Mouse (Mus musculus): ENCODE results near the gene Grid2.

The Grid2 gene

DNA sequence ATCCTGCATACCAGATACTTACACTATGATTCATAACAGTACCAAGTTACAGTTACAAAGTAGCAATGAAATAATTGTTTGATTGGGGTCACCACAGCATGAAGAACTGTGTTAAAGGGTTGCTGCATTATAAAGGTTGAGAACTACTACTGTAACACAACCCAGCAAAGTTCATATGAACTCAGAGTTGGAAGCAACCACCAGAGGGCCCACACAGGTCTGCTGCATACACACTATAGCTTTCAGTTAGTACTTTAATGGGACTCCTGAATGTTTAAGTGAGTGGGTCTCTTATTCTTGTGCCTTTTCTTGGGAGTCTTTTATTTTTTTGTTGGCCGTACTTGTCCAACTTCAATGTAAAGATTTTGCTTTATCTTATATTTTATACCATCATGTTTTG lies 1057.5 kb downstream of the Grid2 start:
- DNase-seq (ENCODE audit: low read depth): no peak

DNA sequence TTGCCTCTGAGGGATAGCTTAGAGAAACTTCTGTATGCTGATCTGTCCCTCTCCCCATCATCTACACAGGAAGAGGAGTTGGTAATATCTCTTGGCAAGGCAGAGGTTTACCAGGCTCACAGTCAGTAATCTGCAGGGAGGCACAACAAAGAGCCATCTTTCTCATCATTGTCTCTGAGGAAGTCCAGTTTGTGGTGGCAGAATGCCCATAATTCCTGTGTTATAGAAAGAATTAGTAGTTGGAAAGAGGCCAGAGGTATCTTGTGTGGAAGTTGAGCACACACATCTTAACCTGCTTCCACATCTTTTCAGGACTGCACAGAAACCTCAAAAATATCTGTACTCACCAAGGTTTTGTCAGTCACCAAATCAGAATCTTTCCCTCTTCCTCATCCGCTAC lies 1071.3 kb downstream of the Grid2 start:
- no peak for DNase-seq (ENCODE audit: low read depth)

DNA sequence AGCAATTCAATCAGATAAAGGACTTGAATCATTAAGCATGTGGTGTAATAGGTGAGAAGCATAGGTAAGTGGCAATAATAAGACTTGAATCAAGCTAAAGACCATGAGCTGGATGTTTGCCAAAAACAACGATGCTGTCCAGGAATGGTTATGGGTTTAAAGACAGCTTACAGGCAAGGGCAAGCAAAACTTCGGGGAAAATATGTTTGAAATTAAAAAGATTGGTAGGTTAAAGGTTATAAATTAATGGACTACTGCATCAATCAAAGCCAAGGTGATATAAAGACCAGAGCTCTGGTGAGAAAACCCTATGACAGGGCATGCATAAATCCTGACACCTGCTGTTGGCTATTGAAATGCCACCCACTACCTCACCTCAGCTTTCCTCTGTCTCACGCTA lies 1072.2 kb downstream of the Grid2 start:
- DNase-seq (ENCODE audit: low read depth): no peak

DNA sequence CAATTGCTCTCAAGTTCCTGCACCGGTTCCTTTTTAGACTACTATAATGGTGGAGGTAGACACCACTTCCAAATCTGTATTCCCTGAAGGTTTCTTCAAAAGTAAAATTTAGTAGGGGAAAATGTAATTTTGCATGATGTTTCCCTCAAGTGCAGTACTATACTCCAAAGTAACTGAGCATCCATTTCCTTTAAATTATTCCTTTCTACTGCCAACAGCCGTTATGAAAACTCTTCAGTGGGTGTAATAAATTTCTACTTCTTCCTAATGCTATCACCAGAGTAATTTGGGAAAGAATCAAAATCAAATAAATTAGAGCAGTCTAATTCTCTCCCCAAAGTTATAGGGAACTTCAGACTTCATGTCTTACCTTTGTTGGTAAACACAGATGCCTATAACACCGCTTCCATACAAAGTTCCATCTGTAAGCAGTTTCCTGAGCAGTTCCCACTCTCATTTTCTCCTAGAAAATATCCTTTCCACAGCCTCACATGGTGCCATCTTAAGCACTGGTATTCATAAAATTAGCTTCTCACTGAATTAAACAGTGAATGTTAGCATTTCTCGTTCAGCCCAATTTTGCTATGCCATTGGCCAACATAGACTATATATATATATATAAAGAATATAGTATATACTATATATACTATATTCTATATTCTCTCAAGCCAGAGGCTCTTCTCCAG lies 1142.9 kb downstream of the Grid2 start:
- no peak for DNase-seq (ENCODE audit: low read depth)

DNA sequence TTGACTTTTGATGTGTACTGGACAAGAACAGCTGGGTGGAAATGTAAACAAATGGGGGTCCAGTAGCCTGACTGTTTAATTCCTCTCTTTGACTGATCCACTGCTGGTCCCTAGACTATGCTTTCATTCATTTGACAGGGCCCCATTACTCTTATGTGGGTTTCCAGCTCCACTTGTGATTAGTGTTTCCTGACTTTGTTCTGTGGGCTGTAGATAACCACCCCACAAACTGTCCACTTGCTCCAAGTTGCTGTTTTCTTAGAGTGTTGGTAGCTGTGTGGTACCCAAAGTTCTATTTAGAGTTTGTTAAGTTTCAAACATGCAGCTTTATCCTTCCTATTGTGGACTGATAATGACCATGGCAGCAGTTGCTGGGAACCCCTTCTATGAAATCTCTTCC lies 1172.0 kb downstream of the Grid2 start:
- no peak for DNase-seq (ENCODE audit: low read depth)

DNA sequence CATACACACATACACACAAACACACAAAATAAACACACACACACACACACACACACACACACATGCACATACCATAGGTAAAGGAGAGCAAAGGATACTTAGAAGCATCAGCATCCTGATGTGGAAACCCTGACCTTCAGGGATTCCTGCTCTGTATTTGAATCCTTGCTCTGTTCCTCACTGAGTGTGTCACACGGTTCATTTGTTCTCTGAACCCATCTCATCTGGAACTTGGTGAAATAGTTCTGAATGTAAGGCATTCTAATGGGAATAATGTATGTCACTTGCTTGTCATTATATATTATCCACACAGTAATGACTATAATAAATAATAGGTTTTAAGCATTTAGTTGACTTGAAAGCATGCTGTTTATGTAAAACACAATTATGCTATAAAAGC lies 1173.2 kb downstream of the Grid2 start:
- no peak for DNase-seq (ENCODE audit: low read depth)

DNA sequence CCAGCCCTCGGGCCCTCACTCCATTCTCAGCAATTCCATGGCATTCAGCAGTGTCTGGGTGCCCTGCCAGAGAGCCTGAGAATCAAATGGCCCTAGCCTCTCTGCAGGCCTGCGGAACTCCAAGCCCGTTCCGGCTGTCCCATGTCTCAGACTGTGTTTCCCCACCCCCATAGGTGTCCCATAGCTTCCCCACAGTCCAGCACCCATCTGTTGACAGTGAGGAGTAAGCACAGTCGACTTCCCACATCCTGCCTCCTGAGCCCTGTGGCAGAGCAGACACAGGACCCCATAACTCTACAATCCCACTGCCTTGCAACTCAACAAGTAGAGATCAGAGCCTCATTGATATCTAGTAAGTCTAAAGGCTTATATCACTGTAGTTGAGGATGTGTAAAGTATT lies 1192.5 kb downstream of the Grid2 start:
- DNase-seq (ENCODE audit: low read depth): no peak

DNA sequence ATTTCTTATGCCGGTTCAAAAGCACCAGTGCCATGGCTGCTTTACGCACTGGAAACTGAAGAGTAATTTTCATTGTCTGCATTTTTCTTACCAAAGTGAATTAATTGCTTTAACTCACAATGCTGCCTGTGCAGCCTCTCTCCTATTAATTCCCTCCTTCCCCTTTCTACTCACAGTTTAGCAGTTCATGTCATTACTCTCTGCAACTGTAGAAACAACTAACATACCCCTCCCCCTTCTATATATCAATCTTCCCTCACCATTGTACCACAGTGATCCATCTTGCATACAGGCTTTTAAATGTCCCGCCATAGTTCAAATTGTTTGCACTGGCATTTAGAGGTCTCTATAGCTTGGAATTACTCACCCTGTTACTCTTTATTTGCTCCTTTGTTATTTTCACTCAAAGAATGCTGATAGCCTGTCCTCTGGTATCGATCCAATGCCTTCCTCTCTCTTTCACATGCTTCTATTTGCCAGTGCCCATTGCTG lies 1193.2 kb downstream of the Grid2 start:
- no peak for DNase-seq (ENCODE audit: low read depth)

DNA sequence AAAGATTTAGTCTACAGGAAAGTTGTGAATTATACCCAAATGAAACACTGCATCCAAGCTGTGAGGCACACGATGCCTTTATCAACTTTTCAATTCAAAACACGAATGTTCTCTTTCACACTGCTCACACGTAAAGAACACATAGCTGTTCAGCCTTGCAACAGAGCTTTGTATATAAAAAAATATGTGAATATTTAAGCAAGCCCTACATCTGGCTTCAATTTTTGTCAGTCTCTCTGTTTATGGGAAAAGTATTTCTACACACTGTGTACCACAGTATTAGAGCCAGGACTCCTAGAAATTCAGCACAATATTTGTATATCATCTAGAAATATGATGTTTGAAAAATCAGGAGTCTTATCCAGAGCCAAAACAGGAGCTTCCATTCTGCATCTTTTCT lies 1195.1 kb downstream of the Grid2 start:
- DNase-seq (ENCODE audit: low read depth): no peak

DNA sequence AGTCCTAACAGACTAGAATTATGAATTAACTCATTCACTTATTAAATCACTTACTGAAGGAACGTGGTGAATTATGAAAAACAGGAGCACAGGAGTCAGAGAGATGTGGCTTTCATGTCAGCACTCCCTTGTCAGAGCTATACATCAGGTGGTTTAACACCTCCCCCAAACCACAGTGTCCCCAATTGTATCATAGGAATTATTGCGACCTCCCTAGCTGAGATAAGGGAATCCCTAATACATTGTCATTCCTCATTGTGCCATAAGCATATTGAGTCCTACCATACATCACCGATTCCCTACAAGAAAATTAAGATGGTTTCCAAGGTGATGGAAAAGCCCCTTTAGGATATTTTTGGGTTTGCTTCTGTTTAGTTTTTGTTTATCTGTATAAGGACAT lies 1224.2 kb downstream of the Grid2 start:
- DNase-seq (ENCODE audit: low read depth): no peak

DNA sequence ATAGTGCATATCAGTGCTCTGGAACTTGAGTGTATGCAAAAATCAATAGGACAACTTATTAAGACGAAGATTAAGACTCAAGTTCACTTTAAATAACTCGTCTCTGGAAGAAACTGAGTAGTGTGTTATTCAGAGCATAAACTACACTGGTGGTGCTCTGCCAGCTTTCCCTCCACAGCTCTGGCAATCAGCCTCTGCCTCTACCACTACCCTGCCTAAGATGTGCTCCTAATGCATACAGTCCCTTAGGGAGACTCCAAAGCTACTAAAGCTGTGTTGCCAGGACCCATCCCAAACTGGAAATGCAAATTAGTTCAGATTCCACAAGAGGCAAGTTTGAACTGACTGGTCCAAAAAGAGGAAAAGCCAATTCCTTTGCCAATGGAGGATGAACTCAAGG lies 1224.9 kb downstream of the Grid2 start:
- DNase-seq (ENCODE audit: low read depth): no peak

DNA sequence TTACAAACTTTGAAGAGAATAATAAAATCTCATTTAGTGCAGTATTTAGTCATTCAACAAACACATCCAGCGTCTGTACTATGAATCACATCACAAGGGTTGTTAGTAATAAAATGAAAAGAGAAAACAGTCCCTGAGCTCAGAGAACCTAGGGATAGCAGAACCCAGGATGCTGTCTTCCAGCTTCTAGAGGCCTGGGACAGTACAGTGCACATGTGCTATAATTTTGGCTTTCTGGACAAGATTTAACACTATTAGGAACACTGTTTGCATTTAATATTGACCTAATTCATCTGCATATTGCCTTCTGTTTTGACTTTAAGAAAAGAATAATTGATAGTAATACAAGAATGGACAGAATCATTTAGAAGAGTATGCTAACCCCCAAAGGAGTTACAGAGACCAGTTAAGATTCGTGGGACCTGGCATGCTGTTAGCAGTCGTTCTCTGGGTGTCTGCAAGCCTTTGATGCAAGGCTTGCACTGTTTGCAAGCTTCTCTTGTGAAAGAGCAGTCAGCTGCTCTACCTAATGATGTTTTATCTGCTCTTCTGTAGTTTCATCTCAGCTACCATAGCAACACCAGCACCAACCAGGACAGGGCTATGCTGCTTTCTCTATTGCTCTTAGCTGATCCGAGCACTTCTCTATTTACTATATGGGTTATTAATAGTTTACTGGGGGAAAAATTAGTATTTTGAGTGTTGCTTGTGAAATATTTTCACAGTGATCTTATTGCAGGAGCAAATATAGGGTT lies 1234.8 kb downstream of the Grid2 start:
- no peak for DNase-seq (ENCODE audit: low read depth)

DNA sequence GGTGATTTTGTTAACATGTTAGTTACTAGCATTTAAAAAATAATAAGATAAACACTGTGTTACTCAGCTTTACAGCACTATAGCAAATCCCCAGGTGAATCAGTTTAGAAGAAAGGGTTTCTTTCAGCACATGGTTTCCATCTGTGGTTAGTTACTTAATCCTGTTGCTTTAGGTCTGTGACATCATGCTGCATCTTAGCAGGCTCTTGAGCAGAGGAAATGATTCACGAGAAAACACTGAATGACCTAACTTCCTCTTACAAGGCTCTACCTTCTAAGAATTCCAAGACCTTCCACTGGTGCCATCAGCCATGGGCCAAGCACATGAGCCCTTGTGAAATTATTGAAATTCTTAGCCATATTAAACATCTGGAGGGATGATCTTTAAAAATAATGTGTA lies 1248.7 kb downstream of the Grid2 start:
- DNase-seq (ENCODE audit: low read depth): no peak

DNA sequence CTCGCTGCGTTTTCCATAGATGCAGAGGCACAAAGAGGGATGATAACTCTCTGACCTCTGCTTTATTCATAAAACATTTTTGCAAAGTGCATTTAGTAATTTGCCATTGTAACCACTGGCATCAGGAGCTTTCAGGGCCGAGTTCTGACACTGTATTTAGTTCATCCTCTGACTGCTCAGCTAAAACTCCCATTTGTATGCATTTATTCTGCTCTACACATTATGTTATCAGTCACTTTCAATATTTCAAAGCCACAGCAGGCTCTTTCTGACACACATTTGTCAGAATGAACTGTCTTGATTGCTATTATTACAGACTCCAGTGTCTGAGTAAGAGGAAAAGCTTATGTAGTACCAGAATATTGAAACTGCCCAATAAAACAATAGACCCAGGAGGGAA lies 1286.5 kb downstream of the Grid2 start:
- no peak for DNase-seq (ENCODE audit: low read depth)

DNA sequence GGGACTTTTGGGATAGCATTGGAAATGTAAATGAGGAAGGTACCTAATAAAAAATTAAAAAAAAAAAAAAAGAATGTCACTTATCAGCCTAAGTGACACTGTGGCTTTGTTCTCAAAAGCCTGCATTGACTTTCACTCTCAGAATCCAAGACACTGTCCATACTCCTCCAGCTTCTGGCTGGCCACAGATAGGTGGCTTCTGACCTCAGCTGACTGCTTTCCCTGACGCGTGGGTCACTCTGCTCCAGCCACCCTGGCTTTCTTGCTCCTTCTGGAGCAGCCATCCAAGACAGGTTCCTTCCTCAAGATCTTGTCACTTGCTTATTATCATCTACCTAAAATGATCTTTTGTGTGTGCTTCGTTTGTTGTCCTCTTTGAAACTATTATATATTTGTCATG lies 1298.0 kb downstream of the Grid2 start:
- DNase-seq (ENCODE audit: low read depth): no peak

DNA sequence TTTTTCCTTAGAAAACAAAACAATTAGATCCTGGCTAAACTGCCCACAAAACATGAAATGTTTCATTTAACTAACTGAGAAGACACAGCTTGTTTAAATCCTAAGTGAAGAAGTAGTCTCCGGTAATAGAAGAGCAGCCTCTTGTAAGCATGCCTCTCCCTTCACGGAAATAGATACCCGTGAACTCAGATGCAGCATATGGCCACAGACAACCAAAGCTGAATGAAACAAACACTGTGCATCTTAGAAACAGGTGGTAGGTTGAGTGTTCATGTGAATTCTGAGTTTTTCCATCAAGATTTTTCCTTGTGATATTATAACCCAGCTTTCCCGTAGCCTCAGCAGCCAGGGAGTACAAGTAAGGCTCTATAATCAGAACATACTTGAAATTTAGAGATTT lies 1299.5 kb downstream of the Grid2 start:
- DNase-seq (ENCODE audit: low read depth): no peak

DNA sequence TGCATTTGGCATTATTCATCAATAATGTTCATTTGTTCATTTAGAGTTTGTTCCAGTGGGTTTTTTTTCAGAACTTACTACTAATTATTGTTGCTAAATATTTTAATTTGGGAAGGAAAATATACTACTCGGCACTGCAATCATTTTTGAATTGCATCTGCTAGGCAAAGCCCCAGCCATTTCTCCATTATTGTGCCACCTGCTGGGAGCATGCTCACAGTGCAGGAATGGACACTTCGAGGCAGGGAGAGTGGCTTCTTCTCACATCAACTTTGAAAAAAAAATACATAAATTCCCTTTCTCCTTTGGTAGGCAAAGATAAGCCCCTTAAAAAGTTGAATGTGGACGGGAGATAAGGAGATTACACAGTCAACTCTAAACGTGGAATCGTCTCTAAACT lies 1312.9 kb downstream of the Grid2 start:
- no peak for DNase-seq (ENCODE audit: low read depth)

DNA sequence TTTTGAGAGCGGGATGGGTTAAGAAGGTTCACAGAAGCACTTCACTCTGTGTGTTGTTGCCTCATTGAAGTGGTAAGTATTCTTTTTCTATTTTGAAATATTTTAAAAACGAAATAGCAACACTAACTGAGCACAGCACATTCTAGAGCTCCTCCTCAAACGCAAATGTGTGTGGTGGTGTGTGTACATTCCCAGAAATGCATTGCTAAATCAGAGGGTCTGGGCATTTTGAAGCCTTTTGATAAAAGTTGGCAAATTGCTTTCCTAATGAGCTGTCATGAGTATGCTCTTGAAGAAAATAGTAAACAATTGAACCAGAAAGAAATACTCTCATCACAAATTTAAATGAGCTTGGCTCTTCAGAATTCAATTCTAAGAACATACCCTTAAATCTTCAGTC lies 1325.7 kb downstream of the Grid2 start:
- no peak for DNase-seq (ENCODE audit: low read depth)

DNA sequence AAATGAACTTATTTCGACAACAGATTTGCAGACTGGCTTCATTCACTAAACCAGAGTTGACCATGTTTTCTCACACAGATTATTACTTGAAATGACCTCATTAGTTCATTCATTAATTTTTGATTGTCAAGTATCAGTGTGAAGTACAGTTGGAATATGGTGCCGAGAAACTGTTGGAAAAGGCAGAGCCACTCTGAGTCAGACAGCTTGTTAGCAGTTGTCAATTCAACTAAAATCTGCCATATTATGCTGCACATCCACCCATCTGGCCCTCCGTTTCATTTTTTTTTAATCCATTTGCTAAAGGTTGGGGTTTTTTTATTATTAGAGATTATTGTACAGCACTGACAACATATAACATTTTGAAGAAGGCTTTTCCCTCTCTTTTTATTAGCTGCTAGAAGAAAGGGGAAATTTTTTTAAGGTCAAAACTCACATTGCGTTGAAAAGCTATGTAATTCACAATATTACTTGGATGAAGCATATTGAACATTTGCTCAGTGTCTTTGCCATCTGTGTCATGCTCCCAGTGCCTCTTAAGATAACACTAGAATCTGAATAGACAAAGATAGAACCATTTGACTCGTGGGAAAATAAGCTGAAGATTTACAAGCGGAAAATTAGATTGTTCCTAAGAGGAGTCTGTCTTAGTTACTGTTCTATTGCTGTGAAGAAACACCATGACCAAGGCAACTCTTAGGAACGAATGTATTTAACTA lies 1333.0 kb downstream of the Grid2 start:
- no peak for DNase-seq (ENCODE audit: low read depth)

DNA sequence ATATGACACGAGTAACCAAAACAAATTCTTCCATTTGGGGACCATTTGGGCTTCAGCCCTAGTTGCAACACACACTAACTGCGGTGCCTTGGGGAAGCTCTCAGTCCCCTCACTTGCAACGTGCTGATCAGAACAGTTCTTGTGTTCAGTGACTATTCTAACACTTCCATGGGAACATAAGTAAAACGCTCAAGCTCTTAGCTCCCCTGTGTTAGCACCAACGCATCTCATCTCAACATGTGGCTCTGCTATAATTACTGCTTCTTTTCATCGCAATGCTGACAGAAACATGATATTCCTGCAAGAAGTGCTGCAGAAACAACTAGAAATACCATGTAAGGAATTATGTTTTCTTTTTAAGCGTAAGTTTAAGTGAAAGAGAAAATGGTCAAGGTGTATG lies 1340.6 kb downstream of the Grid2 start:
- DNase-seq (ENCODE audit: low read depth): no peak

DNA sequence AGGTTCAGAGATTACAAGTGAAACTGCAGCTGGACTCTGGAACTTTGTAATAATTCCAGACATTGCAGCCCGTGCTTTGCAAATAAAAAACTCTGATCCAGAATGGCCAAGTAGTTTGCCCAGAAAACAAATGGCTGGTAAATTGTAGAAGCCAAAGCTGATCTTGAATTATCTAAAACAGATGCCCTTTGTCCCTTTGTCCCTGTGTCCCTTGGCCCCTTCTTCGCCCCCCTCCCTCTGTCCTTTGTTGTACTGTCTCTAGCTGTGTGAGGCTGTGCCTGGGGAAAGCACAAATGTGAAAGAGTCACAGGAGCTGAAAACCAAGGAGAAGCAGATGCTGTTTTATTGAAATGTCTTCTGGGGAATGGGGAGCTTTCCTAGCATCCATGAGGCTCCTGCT lies 1341.2 kb downstream of the Grid2 start:
- no peak for DNase-seq (ENCODE audit: low read depth)

DNA sequence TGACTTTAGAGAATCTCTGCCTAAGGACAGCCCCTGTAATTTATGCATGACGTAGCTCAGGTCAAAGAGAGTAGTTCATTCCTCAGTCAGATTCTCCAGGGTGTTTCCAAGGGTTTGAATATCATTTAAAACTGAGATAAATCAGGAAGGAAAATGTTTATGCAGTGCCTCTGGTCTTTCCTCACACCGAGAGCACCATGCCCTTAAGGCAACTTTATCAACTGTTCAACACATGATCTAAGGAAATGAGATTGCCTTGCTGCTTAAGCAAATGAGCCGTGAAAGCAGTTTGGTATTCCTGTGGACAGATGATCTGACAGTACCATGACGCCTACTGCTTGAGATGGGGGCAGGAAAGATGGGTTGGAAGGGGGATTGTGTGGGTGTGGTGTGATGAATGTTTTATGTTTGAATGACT lies 1342.5 kb downstream of the Grid2 start:
- DNase-seq (ENCODE audit: low read depth): no peak

DNA sequence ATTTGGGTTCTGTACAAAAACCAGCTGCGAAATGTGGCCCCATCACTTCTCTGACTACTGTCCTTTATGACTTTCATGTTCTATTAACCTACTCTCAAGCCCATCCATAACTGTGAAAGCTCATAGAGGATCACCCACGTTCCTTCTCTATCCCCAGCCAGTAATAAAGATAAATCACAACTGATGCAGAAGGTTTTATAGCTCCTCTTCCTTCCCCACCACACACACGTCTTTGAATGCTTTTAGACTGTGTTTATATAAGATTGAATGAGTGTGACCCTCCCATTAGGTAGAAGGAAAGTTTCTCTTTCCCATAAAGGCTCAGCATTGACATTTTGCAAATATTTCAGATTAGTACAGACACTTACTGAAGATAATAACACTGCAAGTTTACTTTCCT lies 1350.1 kb downstream of the Grid2 start:
- DNase-seq (ENCODE audit: low read depth): no peak
